Mouse (Mus musculus) bone marrow macrophage, adult 2 months (primary cell): ENCODE results near the gene Sh3d19.

ENCODE experiments used
- CTCF ChIP-seq: IDR thresholded peaks from 2 replicates; pipeline ENCODE4 v1.5.1; 2012; ENCODE audit warnings: low read depth, mild to moderate bottlenecking, low read length, moderate library complexity
- POLR2A ChIP-seq: IDR thresholded peaks from 2 replicates; pipeline ENCODE4 v1.6.1; 2012; ENCODE audit warnings: mild to moderate bottlenecking, low read depth, low read length, borderline replicate concordance

DNA sequence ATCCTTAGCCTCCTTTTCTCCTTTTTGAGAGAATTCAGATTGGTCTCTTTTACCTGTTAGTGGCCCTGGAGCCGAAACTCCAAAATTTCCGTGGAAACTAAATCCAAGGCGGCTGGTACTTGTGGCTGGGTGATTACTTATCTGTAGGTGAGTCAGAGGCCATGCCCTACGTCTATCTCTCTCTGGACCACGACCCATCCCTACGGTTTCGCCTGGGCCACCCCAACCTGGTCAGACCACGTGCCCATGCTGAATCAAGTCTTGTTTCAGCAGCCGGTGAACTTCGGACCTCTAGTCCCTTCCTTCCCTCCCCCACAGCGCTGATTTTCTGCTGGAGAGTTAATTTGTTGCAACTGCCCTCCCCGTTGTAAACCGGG lies 678 bp downstream of the Sh3d19 start:
- TF ChIP-seq CTCF (no peak), POLR2A (no peak)
